Mouse (Mus musculus) spleen, adult 2 months (tissue): Measurements from ENCODE around the gene Cacna2d2.

ENCODE experiments used
- CTCF ChIP-seq: fragments of 200-500 bp; IDR thresholded peaks from 2 replicates; pipeline ENCODE4 v1.5.1; 2011; ENCODE audit warnings: mild to moderate bottlenecking, inconsistent platforms; ENCODE audit not compliant: insufficient read depth, insufficient read length, insufficient replicate concordance; ENCODE audit errors: extremely low read depth
- POLR2A ChIP-seq: fragments of 200-500 bp; IDR thresholded peaks from 2 replicates; pipeline ENCODE4 v1.6.1; 2011; ENCODE audit warnings: low read depth, low read length, inconsistent platforms

DNA sequence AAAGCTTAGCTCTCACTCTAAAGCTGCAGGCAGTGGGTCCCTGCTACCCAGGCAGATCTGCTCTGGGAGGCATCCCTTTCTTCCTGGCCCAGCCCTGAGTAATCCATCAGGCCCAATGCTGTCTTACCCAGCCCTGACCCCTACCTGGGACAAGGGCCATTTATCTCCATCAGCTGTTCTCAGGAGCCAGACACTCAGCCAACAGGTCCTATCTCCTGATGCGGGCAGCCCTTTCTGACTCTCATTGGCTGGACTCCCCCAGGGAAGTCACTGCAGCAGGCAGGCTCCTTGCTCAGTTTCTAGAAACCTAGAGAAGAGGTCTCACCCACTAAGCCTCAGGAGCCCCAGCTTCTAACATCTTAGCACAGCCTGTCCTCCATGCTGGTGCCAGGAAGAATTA is 31.1 kb upstream of the Cacna2d2 start:
- TF ChIP-seq POLR2A, result no peak
- no peak for TF ChIP-seq CTCF
